Mouse (Mus musculus) hindbrain, embryonic 13.5 days (tissue): ENCODE measurements around the gene Lrrfip1. TPM values are rescaled to one million over a fixed set of nuclear protein-coding genes. Genes with fewer than 3 reads are reported as not detected.

Experiments
- ATAC-seq: fragments of 200-750 bp; cut with Nextera tagmentation; 2 replicates; pipeline ENCODE4 v1.8.0; 2017; ENCODE audit warnings: moderate TSS enrichment; ENCODE audit not compliant: low FRiP score
- H3K27ac ChIP-seq: fragments of 300-500 bp; sonication (generic); 2 replicates; pipeline ENCODE4 v1.5.1; 2015; ENCODE audit warnings: inconsistent platforms, mild to moderate bottlenecking, moderate library complexity
- H3K27me3 ChIP-seq: fragments of 300-500 bp; sonication (generic); 2 replicates; pipeline ENCODE4 v1.6.1; 2015; ENCODE audit warnings: mild to moderate bottlenecking, inconsistent platforms
- H3K36me3 ChIP-seq: fragments of 300-500 bp; sonication (generic); 2 replicates; pipeline ENCODE4 v1.6.1; 2015; ENCODE audit warnings: mild to moderate bottlenecking, inconsistent platforms
- H3K4me1 ChIP-seq: fragments of 300-500 bp; sonication (generic); replicated peaks from 2 replicates; pipeline ENCODE4 v1.6.1; 2015; ENCODE audit warnings: inconsistent platforms
- H3K4me2 ChIP-seq: fragments of 300-500 bp; sonication (generic); 2 replicates; pipeline ENCODE4 v1.6.1; 2015; ENCODE audit warnings: inconsistent platforms, mild to moderate bottlenecking, moderate library complexity
- H3K4me3 ChIP-seq: fragments of 300-500 bp; sonication (generic); 2 replicates; pipeline ENCODE4 v1.5.1; 2015; ENCODE audit warnings: mild to moderate bottlenecking, inconsistent platforms
- H3K9ac ChIP-seq: fragments of 300-500 bp; sonication (generic); 2 replicates; pipeline ENCODE4 v1.6.1; 2015; ENCODE audit warnings: mild to moderate bottlenecking, inconsistent platforms
- H3K9me3 ChIP-seq: fragments of 300-500 bp; sonication (generic); 2 replicates; pipeline ENCODE4 v1.6.1; 2016; ENCODE audit warnings: inconsistent platforms
- WGBS: fragments of 180-500 bp; shearing (Covaris S2); methylation state at CpG from one replicate; pipeline ENCODE4 v1.1.7; 2015; 5-methylcytosine and 5-hydroxymethylcytosine counted together
- polyA plus RNA-seq: library from polyadenylated mRNA; unstranded; fragments of >200 nt; fragmentation: Nextera tagmentation; extraction: Ambion mirVana; gene quantifications from 2 replicates; pipeline ENCODE4 v1.2.1, GENCODE M21; 2015

Gene Lrrfip1
- polyA plus RNA-seq, 1 experiment from 2014 or later, result 39.1 TPM

GRCm38 (mm10) chr1:91085009-91085408, 86.5 kb downstream of the Lrrfip1 start:
- no peaks in the 10 kb centered on the region for H3K9me3 ChIP-seq
- no peak overlapping the region for H3K4me3 ChIP-seq
- WGBS, result 80% methylated on average over 10 of the region's 10 CpGs
- H3K27me3 ChIP-seq, result no peaks in the 10 kb centered on the region
- no peaks in the 10 kb centered on the region for H3K36me3 ChIP-seq
- ATAC-seq, result no peak
- H3K4me2 ChIP-seq, result no peak overlapping the region
- no peak overlapping the region for H3K27ac ChIP-seq
- H3K4me1 ChIP-seq, result peaks cover 12% of the 10 kb centered on the region; the same call in 1 of the 2 replicates
- H3K9ac ChIP-seq, result no peak overlapping the region

GRCm38 (mm10) chr1:91085686-91086085, 87.1 kb downstream of the Lrrfip1 start:
- whole genome bisulfite sequencing, result 63% methylated on average over 2 of the region's 2 CpGs
- no peak overlapping the region for H3K27ac ChIP-seq
- H3K36me3 ChIP-seq, result no peaks in the 10 kb centered on the region
- no peaks in the 10 kb centered on the region for H3K27me3 ChIP-seq
- H3K4me1 ChIP-seq, result peaks cover 13% of the 10 kb centered on the region; the same call in 1 of the 2 replicates
- H3K9ac ChIP-seq, result no peak overlapping the region
- ATAC-seq, result no peak
- no peak overlapping the region for H3K4me3 ChIP-seq
- no peaks in the 10 kb centered on the region for H3K9me3 ChIP-seq
- no peak overlapping the region for H3K4me2 ChIP-seq

DNA sequence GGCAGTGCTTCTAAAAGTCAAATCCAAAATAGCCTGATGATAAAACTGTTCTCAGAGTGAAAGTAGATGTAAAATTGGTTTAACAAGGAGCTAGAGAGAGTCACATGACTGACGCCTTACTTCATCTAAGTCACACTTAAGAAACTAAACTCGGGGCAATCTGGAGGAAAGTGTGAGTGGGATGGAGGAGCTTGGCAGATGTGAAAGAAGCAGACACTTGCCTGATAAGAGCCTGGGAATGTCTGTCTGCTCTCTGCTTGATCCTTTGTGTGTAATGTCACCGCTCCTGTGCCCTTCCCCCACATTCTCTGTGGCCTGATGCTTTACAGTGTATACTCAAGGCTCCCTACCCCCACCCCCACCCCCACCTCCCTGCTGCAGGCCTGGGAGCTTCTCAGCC, 87.8 kb downstream of the Lrrfip1 start:
- H3K4me3 ChIP-seq, result no peak overlapping the region
- no peaks in the 10 kb centered on the region for H3K27me3 ChIP-seq
- no peak overlapping the region for H3K9ac ChIP-seq
- H3K36me3 ChIP-seq, result no peaks in the 10 kb centered on the region
- H3K27ac ChIP-seq, result no peak overlapping the region
- WGBS, result 37% methylated on average over 3 of the region's 3 CpGs
- H3K9me3 ChIP-seq, result no peaks in the 10 kb centered on the region
- no peak for ATAC-seq
- H3K4me1 ChIP-seq, result peaks cover 15% of the 10 kb centered on the region; the same call in 1 of the 2 replicates
- no peak overlapping the region for H3K4me2 ChIP-seq

GRCm38 (mm10) chr1:91086748-91087147, 88.2 kb downstream of the Lrrfip1 start:
- H3K4me2 ChIP-seq, result no peak overlapping the region
- WGBS, result 85% methylated on average over 5 of the region's 5 CpGs
- H3K4me3 ChIP-seq, result no peak overlapping the region
- H3K9ac ChIP-seq, result no peak overlapping the region
- no peak for ATAC-seq
- no peaks in the 10 kb centered on the region for H3K9me3 ChIP-seq
- H3K36me3 ChIP-seq, result no peaks in the 10 kb centered on the region
- peaks cover 17% of the 10 kb centered on the region; the same call in 1 of the 2 replicates for H3K4me1 ChIP-seq
- no peaks in the 10 kb centered on the region for H3K27me3 ChIP-seq
- H3K27ac ChIP-seq, result no peak overlapping the region

DNA sequence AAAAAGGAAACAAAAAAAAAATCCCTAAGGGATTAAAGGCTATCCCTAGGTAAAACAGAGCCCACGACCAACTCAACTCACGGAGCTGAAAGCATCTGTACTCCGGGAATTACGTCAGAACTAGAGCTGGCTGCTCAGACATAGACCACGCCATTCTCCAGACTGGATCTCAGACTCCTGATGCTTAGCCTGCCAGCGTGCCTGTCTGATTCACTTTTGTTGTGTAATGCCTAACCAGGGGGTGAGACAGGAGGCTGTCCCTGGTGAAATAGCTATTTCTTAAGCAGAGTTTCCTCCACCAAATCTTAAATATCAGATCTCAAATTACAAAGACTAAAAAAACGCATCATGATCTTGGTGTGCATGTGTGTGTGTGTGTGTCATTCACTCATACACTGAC, 89.5 kb downstream of the Lrrfip1 start:
- 87% methylated on average over 7 of the region's 7 CpGs for WGBS
- Histone ChIP-seq H3K4me1 (peaks cover 17% of the 10 kb centered on the region; the same call in 1 of the 2 replicates), H3K9me3 (no peaks in the 10 kb centered on the region), H3K27me3 (no peaks in the 10 kb centered on the region), H3K27ac (no peak overlapping the region), H3K9ac (no peak overlapping the region), H3K4me3 (no peak overlapping the region), H3K4me2 (no peak overlapping the region), H3K36me3 (no peaks in the 10 kb centered on the region)
- ATAC-seq, result no peak

DNA sequence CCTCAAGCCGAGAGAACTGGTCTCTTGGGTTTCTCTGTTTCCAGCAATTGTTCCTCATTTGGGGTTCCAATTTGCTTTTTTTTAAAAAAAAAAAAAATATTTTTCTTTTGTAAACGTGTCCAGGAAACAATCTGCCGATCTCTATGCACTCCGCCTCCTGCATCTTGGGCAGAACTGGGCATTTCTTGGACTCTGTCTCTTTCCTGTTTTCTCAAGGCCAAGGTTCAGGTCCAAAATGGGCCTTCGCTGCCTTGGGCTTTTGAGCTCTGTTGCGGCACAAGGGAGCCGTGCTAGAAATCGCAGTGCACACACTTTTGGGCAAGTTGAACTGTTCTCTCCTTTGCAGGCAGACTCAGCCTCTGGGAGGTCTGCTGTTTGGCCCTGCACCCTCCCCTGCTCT, 90.4 kb downstream of the Lrrfip1 start:
- peaks cover 17% of the 10 kb centered on the region; the same call in 1 of the 2 replicates for H3K4me1 ChIP-seq
- ATAC-seq, result no peak
- H3K4me3 ChIP-seq, result no peak overlapping the region
- no peak overlapping the region for H3K27ac ChIP-seq
- no peaks in the 10 kb centered on the region for H3K36me3 ChIP-seq
- H3K9ac ChIP-seq, result no peak overlapping the region
- H3K27me3 ChIP-seq, result no peaks in the 10 kb centered on the region
- H3K9me3 ChIP-seq, result no peaks in the 10 kb centered on the region
- 84% methylated on average over 8 of the region's 8 CpGs for WGBS
- H3K4me2 ChIP-seq, result no peak overlapping the region

GRCm38 (mm10) chr1:91090456-91090855, 91.9 kb downstream of the Lrrfip1 start:
- H3K36me3 ChIP-seq, result no peaks in the 10 kb centered on the region
- no peak overlapping the region for H3K4me2 ChIP-seq
- H3K9me3 ChIP-seq, result no peaks in the 10 kb centered on the region
- H3K9ac ChIP-seq, result no peak overlapping the region
- H3K4me3 ChIP-seq, result no peak overlapping the region
- WGBS, result 84% methylated on average over 6 of the region's 6 CpGs
- no peak for ATAC-seq
- peaks cover 17% of the 10 kb centered on the region; the same call in 1 of the 2 replicates for H3K4me1 ChIP-seq
- no peaks in the 10 kb centered on the region for H3K27me3 ChIP-seq
- H3K27ac ChIP-seq, result no peak overlapping the region

- Histone ChIP-seq H3K9ac (no peak overlapping the region), H3K4me1 (peaks cover 8% of the 10 kb centered on the region), H3K27me3 (no peaks in the 10 kb centered on the region), H3K4me2 (no peak overlapping the region), H3K4me3 (no peak overlapping the region), H3K36me3 (no peaks in the 10 kb centered on the region), H3K9me3 (no peaks in the 10 kb centered on the region), H3K27ac (no peak overlapping the region)
- no peak for ATAC-seq
- 48% methylated on average over 6 of the region's 6 CpGs for WGBS
Measured at GRCm38 (mm10) chr1:91092451-91092850, 93.9 kb downstream of the Lrrfip1 start.

DNA sequence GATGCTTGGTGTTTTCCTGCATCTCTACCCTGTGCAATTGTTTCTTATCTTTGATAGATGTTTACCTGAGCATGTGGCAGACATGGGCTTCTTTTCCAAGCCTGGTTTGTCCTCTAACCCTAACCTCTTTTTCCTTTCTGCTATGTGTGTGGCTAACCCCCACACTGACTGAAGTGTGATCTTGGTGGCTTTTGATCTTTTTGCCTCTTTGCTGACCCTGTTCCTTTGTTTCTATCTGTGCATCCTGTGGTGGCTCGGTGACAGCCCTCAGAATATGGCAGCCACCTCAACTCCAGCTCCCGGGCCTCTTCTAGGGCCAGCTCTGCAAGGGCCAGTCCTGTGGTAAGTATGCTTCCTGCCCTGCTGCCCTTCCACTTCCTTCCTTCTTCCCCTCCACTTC, 94.8 kb downstream of the Lrrfip1 start:
- Histone ChIP-seq H3K4me3 (no peak overlapping the region), H3K4me1 (peaks cover 8% of the 10 kb centered on the region), H3K4me2 (no peak overlapping the region), H3K36me3 (no peaks in the 10 kb centered on the region), H3K27ac (no peak overlapping the region), H3K9ac (no peak overlapping the region), H3K27me3 (no peaks in the 10 kb centered on the region), H3K9me3 (no peaks in the 10 kb centered on the region)
- ATAC-seq, result no peak
- whole genome bisulfite sequencing, result 42% methylated on average over 2 of the region's 2 CpGs

DNA sequence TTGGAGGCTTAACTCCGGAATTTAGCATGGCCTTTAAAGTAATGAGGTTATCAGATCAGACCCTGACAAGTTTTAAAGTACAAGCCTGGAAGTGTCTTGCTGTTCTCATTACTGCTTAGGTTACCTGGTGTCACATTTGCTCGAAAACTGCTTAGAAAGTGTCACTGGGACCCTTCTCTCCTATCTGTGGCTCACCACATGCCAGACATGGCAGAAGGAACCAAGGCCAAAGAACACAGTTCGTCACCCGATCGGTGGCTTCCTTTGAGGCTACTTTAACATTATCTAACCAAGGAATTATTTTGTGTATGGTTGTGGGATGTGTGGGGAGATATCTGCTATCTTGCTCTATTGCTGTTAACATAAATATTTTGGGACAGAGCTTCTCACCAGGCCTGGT, 95.5 kb downstream of the Lrrfip1 start:
- H3K9ac ChIP-seq, result no peak overlapping the region
- WGBS, result 96% methylated on average over 5 of the region's 5 CpGs
- no peaks in the 10 kb centered on the region for H3K27me3 ChIP-seq
- H3K27ac ChIP-seq, result no peak overlapping the region
- H3K9me3 ChIP-seq, result no peaks in the 10 kb centered on the region
- H3K4me2 ChIP-seq, result no peak overlapping the region
- peaks cover 11% of the 10 kb centered on the region for H3K4me1 ChIP-seq
- ATAC-seq, result no peak
- H3K4me3 ChIP-seq, result no peak overlapping the region
- no peaks in the 10 kb centered on the region for H3K36me3 ChIP-seq

DNA sequence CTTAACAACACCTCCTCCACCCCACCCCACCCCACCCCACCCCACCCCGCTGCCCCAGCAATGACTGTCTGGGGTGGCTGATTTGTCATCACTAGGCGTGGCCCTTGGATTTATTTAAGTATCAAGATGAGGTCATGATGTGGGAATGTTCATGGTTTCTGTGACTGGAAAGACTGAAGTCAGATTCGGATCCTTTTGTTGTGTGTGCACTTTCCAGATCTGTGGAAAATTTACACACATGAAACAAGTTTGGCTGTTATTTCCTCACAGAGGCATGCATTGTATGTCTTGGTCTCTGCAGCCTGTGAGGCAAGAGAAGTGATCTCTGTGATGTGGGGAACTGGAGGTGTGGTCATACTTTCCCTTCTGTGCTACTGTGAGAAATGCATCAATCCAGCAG, 96.7 kb downstream of the Lrrfip1 start:
- H3K27me3 ChIP-seq, result no peaks in the 10 kb centered on the region

DNA sequence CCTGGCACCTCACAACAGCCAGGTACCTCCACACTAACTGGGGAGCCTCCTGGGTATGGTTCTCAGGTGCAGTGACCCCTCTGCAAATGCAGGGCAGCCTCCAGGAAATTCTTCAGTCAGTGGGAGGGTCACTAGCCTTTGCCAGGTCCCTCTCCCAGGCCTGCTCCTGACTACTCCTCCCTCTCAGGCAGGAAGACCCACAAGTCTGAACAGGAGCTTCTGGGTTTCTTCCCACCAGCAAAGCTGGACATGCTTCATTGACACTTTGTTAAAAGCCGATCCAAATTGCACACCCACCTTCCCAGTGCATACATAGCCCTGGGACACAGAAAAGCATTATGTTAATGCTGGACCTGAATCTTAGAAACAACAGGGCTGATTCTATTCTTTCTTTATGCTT, 97.3 kb downstream of the Lrrfip1 start:
- H3K27ac ChIP-seq, result no peak overlapping the region
- H3K36me3 ChIP-seq, result no peaks in the 10 kb centered on the region
- no peaks in the 10 kb centered on the region for H3K27me3 ChIP-seq
- no peaks in the 10 kb centered on the region for H3K9me3 ChIP-seq
- no peak overlapping the region for H3K9ac ChIP-seq
- no peak for ATAC-seq
- 66% methylated on average over 1 of the region's 1 CpGs for WGBS
- H3K4me1 ChIP-seq, result peaks cover 7% of the 10 kb centered on the region; the same call in 1 of the 2 replicates
- no peak overlapping the region for H3K4me2 ChIP-seq
- no peak overlapping the region for H3K4me3 ChIP-seq

More for the DNA sequence above, 96.7 kb downstream of the Lrrfip1 start:
- no peaks in the 10 kb centered on the region for H3K9me3 ChIP-seq
- H3K27ac ChIP-seq, result no peak overlapping the region
- no peak overlapping the region for H3K4me3 ChIP-seq
- no peak overlapping the region for H3K4me2 ChIP-seq
- H3K9ac ChIP-seq, result no peak overlapping the region
- no peak for ATAC-seq
- H3K36me3 ChIP-seq, result no peaks in the 10 kb centered on the region
- 91% methylated on average over 3 of the region's 3 CpGs for WGBS
- peaks cover 10% of the 10 kb centered on the region for H3K4me1 ChIP-seq

DNA sequence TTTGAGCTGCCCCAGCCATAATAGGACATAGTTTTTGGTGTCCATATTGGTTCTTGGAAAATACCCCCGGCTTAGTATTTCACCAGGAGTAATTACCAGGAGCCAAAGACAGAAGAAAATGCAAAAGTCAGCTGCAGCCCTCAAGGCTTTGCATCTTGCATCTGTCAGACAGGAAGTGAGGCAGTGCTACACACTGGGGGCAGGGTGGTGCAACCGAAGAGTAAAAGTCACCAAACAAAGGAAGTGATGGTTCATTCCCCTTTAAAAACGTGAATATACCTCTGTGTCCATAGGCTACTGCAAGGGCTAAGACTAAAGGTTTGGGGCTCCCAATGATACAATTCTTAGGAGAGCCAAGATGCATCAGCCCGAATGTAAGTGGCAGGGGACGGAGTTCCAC, 98.0 kb downstream of the Lrrfip1 start:
- Histone ChIP-seq H3K9ac (no peak overlapping the region), H3K4me1 (peaks cover 4% of the 10 kb centered on the region; the same call in 1 of the 2 replicates), H3K9me3 (no peaks in the 10 kb centered on the region), H3K36me3 (peaks cover 3% of the 10 kb centered on the region; the same call in 1 of the 2 replicates), H3K4me3 (no peak overlapping the region), H3K4me2 (no peak overlapping the region), H3K27ac (no peak overlapping the region), H3K27me3 (no peaks in the 10 kb centered on the region)
- no peak for ATAC-seq
- 87% methylated on average over 5 of the region's 5 CpGs for WGBS
